Mouse (Mus musculus) adrenal gland, postnatal 4 days (tissue): ENCODE measurements around the gene Gm10271. TPM values are rescaled to one million over a fixed set of nuclear protein-coding genes. Genes with fewer than 3 reads are reported as not detected.

Source experiments
- DNase-seq, 2 experiments: peaks; one replicate each; pipeline ENCODE4 v3.0.0; 2021 to 2022; ENCODE audit warnings: low spot score in 2 of 2, mixed read lengths in 2 of 2
- long read RNA-seq, 2 experiments: library from polyadenylated mRNA; stranded (forward); transcript quantifications; one replicate each; pipeline ENCODE4 v2.0.0; 2021
- total RNA-seq, 2 experiments: library from RNA; stranded (reverse); gene quantifications; 2 replicates each; pipeline ENCODE4 v1.2.3; 2021

Gene Gm10271
- not detected for total RNA-seq
- long read RNA-seq, experiment 1 = 0 reads
- long read RNA-seq, experiment 2 = 0 reads

DNA sequence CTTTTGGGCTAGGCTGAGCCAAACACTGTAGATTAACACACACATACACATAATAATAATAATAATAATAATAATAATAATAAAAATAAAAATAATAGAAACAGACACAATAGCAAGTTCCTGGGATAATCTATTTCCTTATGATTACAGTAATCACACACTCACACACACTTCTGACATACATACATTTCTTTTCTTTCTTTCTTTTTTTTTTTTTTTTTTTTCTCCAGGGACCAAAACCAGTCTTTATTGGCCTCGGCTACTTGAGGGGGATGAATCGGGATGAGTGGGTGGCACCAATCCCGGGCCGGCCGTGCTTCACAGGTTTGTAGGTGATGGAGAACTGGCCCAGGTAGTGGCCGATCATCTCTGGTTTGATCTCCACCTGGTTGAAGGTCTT is at the start of gene Gm10271:
Gene Gm10271 (minus strand): TSS at position 101 of the 400 bp plus-strand sequence.
- no peak for DNase-seq

DNA sequence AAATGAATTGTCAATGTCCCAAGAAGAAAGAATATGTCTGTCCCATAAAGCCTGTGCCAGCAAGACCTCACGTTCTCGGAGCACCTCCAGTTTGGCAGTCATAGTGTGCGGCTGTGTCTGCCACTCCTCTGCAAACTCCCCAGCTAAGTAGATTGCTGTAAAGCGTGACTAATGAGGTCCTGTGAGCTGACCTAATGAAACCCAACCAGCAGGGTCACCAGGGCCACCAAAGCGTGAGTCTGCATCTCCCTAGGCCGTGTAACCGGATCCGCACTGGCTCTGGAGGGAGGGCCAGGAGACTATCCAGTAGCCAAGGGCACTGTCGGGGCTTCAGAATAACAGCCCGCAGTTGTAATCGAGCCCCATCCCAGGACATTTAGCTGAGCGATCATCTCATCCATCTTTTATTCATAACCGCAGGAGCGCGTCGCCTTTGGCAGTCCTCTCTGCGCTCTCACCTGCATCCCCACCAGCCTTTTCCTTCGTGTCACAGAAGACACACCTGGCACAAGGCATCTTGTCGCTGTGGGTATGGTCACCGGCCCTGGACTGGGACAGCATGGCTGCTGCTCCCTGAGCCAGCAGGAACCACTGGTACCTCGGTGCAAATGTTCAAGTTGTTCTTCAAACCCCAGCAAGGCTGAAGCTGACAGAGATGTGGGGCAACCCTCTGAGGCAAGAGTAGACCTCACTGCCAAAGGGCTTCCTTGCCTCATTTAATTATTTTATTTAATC is 48.8 kb upstream of the Gm10271 start:
- DNase-seq = no peak

GRCm38 (mm10) chr10:117018281-117018840 is 46.0 kb upstream of the Gm10271 start:
- DNase-seq = no peak

GRCm38 (mm10) chr10:117014565-117014964 is 42.2 kb upstream of the Gm10271 start:
- no peak for DNase-seq

- no peak for DNase-seq
Measured at GRCm38 (mm10) chr10:117013689-117014390, 41.4 kb upstream of the Gm10271 start.

GRCm38 (mm10) chr10:117011047-117011446 is 38.6 kb upstream of the Gm10271 start:
- no peak for DNase-seq

DNA sequence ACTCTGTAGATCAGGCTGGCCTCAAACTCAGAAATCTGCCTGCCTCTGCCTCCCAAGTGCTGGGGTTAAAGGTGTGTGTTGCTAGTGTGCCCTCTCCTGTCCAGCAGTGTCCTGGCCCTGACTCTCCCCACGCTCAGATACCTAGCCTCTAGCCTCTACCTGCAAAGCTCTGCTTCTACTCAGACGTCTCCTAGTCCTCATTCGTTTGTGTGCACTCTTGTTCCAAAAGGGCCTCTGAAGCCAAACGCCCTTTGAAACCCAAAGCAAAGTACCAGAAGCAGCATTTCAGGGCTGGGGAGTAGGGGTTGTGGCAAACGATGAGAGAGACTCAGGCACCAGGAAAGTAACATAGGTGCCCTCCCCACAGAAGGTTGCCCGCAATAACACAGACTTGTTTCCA is 37.3 kb upstream of the Gm10271 start:
- no peak for DNase-seq

GRCm38 (mm10) chr10:117005707-117006464 is 33.5 kb upstream of the Gm10271 start:
- DNase-seq = no peak

DNA sequence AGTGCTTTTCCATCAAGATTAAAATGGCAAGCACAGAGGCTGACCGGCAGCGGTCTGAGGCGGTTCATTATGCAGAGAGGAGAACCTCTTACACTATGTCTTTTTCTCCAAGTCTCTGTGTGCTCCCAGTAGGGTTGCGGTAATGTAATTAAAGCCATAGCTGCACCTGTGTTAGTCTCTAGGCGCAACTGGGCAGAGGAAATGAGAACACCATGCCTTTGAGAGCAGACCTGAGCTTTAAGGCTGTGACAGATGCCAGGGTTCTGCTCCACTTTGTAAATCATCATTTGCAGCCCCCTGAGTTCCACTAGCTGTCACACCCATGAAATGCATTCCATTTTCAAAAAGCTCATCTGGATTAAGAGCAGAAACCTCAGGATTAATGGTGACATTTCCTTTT is 32.3 kb upstream of the Gm10271 start:
- DNase-seq = no peak

DNA sequence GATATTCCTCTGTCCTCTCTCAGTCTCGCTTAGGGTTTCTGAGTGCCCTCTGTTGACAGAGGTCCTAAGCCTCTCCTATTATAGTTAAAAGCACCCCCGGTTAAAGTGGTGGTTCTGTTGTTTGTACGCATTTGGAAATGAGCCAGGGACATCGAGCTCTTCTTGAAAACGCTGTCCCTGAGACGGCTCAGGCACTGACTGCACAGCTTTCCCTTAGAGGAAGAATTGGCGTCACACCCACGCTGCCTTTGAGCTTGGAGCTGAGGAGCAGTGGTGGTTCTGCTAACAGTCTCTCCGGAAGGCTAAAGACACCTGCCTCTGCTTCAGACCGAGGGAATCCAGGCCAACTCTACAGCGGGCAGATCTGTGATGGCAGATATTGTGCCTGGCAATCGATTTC is 28.6 kb upstream of the Gm10271 start:
- DNase-seq = no peak

DNA sequence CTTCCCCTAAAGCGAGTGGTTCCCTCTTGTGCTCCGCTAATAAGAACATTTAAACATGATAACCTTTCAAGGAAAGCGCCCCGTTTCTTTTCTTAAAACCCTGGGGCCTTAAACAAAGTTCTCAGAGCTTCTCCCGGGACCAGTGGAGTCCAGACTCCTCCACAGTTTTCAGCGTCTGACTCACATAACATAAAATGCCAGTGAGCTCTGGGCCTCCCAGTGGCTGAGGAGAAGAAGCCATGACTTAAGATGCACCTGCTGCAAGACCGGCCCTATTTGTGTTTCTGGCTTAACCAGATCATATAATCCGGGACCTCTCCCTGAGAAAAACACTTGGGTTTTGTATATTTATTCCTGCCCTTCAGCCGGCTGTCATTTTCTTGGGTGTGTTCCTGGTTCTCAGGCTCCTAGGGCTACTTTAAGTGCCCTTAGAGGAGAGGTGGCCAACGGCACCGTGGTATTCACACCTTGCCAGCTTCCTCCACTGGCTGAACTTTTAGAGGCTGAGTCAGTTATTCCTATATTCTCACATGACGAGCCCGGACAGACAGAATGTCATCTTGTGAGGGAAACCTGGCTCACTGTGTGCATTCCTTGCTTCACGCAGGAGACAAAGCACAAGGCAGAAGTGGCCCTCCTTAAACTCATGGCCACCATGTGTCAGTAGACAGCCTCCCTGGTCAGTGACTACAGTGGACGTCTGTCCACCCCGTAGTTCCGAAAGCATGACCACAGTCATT is 26.5 kb upstream of the Gm10271 start:
- DNase-seq = no peak

DNA sequence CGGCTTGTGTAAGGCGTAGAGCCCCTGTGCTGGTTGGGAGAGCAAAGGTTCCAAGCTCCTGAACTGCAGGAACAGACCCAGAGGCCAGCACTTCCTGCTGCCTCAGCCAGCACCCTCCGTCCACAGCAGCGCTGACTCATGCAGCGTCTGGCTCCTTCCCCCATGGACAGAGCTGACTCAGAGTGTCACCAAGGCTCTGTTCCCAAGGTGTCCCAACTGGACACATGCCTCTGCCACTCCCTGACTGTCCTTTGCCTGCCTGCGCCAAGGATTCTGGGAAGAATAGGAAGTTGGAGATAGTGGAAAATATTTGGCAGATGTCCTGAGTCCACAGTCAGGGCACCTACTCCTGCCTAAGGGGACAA is 23.8 kb upstream of the Gm10271 start:
- DNase-seq = peak in 1 of 2 experiments; percentile 59

DNA sequence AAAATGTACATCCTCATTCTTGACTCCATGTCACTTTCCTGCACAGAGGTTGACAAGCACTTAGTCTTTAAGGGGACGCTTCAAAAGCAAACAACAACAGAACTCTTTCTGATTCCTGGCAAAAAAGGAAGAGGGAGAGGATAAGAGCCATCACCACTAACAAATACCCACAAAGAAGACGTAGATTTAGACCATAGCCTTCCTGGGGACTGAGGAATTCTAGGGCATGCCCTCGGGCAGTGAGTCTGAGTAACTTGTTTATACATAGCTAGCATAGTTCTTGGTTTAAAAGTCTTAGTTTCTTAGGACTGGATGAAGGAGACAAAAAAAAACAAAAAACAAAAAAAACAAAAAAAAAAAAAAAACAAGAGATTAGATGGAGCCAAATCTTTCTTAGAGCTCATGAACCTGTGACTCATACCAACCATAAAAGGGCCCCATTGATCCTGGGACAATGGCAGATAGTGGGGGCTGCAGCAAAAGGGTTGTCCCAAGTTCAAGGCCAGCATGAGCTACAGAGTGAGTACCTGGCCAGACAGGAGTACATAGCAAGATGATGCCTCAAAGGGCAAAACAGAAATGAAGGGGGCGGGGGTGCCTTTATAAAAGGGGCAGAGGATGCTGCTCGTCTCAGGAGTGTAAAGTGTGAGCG is 23.3 kb upstream of the Gm10271 start:
- no peak for DNase-seq

- DNase-seq = no peak
Measured at GRCm38 (mm10) chr10:116995162-116995561, 22.8 kb upstream of the Gm10271 start.

DNA sequence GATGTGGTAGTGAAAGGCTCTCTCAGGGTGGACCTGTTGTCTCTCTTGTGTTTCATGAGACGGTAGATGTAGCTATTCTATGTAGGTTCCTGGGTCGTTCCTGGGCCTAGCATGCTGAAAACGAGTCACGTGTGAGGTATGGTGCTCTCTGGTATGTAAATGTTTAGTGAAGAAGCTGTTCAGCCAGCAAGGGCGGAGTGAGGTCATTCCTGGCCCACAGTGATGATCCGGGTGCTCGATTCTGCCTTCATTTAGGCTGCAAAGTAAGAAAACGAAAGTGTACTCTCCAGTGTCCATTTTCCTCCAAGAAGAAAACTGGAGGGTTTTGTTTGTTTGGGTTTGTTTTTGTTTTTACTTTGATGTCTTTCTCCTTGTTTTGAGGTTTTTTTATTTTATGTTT is 21.6 kb upstream of the Gm10271 start:
- DNase-seq = no peak

DNA sequence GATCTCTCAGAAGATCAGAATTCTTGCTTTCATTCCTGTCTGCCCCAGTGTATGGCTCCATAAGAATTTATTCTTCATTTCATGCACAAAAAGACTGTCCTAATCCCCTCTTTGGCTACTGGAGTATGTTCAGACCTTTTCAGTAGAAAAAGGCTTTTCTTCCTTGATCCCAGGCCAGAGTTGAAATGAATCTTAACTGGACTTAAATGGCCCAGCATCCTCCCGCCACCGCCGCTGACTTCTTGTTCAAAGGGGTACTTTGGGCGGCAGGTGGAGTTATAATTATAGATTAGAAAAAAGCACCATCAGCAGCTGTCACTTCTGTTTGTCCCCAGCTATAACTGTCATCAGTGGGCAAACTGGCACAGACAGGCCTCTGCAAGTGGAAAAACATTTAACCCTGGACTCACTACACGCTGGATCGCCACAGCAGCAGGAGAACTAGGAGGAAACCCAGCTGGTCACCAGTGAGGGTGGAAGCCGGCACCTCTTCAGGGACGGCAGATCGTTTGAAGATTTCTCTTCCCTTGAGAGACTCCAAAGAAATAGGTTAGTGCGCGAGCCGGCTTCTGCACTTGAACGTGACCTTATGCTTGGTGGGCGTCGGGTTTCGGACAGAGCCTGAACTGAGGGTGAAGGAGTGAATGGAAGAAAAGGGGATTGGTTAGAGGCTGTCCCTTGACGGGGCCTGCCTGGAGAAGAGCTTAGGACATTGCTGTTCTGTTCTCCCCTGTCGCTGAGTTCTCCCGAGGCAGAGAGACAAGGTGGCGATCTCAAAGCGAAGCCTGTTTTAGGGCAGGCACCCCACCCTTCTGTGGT is 14.1 kb upstream of the Gm10271 start, which contains the start of gene Best3:
Gene Best3 (plus strand): TSS at position 51 of the 819 bp plus-strand sequence.
- no peak for DNase-seq

GRCm38 (mm10) chr10:116984836-116985235 is 12.4 kb upstream of the Gm10271 start:
- DNase-seq = no peak

- no peak for DNase-seq
Measured at GRCm38 (mm10) chr10:116982526-116982925, 10.1 kb upstream of the Gm10271 start.

DNA sequence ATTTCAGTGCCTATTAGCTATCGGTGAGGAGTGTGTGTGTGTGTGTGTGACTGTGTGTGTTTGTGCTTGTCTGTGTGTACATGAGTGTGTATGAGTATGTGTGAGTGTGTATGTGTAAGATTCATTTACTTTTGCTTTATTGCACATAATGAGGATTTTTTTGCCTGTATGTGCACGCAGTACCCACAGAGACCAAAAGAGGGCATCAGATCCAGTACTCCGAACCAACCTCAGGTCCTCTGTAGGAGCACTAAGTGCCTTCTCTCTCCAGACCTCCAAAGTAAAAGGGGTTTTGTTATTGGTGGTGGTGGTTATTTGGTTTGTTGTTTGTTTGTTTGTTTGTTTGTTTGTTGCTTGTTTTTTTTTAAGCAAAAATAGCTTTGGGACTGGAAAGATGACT is 8.5 kb upstream of the Gm10271 start:
- no peak for DNase-seq
